Mouse (Mus musculus): ENCODE measurements at regions not wholly inside any gene's neighbourhood (a gene's known extent, or its start where the extent isn't known, plus 50 kb on each side); places are given as distances from the start of the nearest gene placed in this dataset.

GRCm38 (mm10) chr19:32937591-32937990 lies 180.3 kb downstream of the Pten start:
- TF ChIP-seq POLR2A (IDR thresholded peaks at IDR 0.05; ENCODE audit: borderline replicate concordance, extremely low read depth, low read depth, low read length) (no peak), CTCF (IDR thresholded peaks at IDR 0.05; ENCODE audit: insufficient read depth, low read length) (no peak)
